Mouse (Mus musculus) cerebellum, adult 2 months (tissue): ENCODE measurements around the gene Slc5a12.

ENCODE experiments used
- CTCF ChIP-seq: fragments of 200-500 bp; IDR thresholded peaks from 2 replicates; pipeline ENCODE4 v1.5.1; 2011; ENCODE audit warnings: low read depth, mild to moderate bottlenecking, control low read depth, low read length, moderate library complexity, borderline replicate concordance; ENCODE audit not compliant: insufficient read depth
- POLR2A ChIP-seq: fragments of 200-500 bp; IDR thresholded peaks from 2 replicates; pipeline ENCODE4 v1.6.1; 2011; ENCODE audit warnings: low read length, control low read depth, borderline replicate concordance; ENCODE audit not compliant: insufficient read depth

DNA sequence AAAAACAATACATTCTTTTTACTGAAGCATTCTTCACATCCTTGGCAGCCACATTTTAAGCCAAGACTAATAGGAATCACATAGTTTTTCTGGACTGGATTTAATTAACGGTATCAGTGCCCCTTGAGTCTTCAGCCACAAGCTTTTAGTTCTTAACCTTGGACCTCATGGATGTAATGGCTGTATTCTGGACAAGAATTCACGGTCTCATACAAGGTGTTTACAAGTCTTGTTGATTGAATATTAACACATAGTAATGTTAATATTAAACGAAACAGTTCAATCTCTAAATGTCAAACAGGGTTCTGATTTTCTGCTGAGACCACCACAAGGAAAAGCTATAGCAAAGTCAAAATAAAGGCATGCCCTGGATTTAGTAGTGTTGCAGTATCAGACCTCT, 4.8 kb upstream of the Slc5a12 start:
- no peak for TF ChIP-seq CTCF
- no peak for TF ChIP-seq POLR2A
